Mouse (Mus musculus) CH12.LX (cell line): Measurements from ENCODE around the gene Cfap298. TPM values are rescaled to one million over a fixed set of nuclear protein-coding genes. Genes with fewer than 3 reads are reported as not detected.

ENCODE experiments used
- DNase-seq: peaks from one replicate; pipeline ENCODE4 v3.0.0-alpha.2; 2013; ENCODE audit errors: extremely low read depth
- H3K27ac ChIP-seq: 2 replicates; pipeline ENCODE4 v1.5.1; 2012; ENCODE audit warnings: low read depth, mild to moderate bottlenecking, control low read depth, moderate library complexity; ENCODE audit not compliant: insufficient read depth
- H3K27me3 ChIP-seq: replicated peaks from 2 replicates; pipeline ENCODE3; 2012; ENCODE audit warnings: inconsistent platforms
- H3K36me3 ChIP-seq, 2 experiments: replicated peaks in 1 of 2; 2 replicates each; pipeline versions ENCODE3 to v1.6.1; 2012; ENCODE audit warnings: inconsistent platforms in 1 of 2, low read length in 1 of 2, mild to moderate bottlenecking in 1 of 2, mixed read lengths in 1 of 2, moderate library complexity in 1 of 2; ENCODE audit not compliant: control insufficient read depth in 1 of 2, insufficient read depth in 1 of 2
- H3K4me1 ChIP-seq, 2 experiments: 2 replicates each; pipeline ENCODE4 v1.6.1; 2012; ENCODE audit warnings: inconsistent platforms in 1 of 2, moderate library complexity in 1 of 2; ENCODE audit not compliant: insufficient read depth in 2 of 2, control insufficient read depth in 1 of 2
- H3K4me2 ChIP-seq: 2 replicates; pipeline ENCODE4 v1.6.1; 2012; ENCODE audit warnings: low read depth, mild to moderate bottlenecking, control low read depth; ENCODE audit not compliant: poor library complexity, insufficient read depth, severe bottlenecking
- H3K4me3 ChIP-seq, 3 experiments: fragments of 150-350 bp in 1 of 3; sonication (generic) in 1 of 3; replicated peaks in 1 of 3; 2 replicates each; pipeline versions ENCODE3 to v1.5.1; 2011 to 2012; ENCODE audit warnings: low read depth in 2 of 3, low read length in 2 of 3, mild to moderate bottlenecking in 2 of 3, moderate library complexity in 2 of 3, control low read depth in 1 of 3, improper control_type of control experiment in 1 of 3, inconsistent platforms in 1 of 3, mixed read lengths in 1 of 3; ENCODE audit not compliant: poor library complexity in 1 of 3
- H3K79me2 ChIP-seq: replicated peaks from 2 replicates; pipeline ENCODE4 v1.6.1; 2012; ENCODE audit warnings: mild to moderate bottlenecking, moderate library complexity; ENCODE audit not compliant: control insufficient read depth, poor library complexity, insufficient read depth, severe bottlenecking; ENCODE audit errors: extremely low read depth
- H3K9ac ChIP-seq: 2 replicates; pipeline ENCODE4 v1.6.1; 2012; ENCODE audit warnings: low read depth, mild to moderate bottlenecking, control low read depth, moderate library complexity; ENCODE audit not compliant: insufficient read depth
- H3K9me3 ChIP-seq: replicated peaks from 2 replicates; pipeline ENCODE3; 2012; ENCODE audit warnings: low read length, inconsistent platforms, mixed read lengths
- BHLHE40 ChIP-seq: IDR thresholded peaks from 2 replicates; pipeline ENCODE4 v1.6.1; 2011; ENCODE audit warnings: mild to moderate bottlenecking, low read depth, low read length, improper control_type of control experiment
- CHD2 ChIP-seq: IDR thresholded peaks from 2 replicates; pipeline ENCODE4 v1.6.1; 2011; ENCODE audit warnings: low read length, improper control_type of control experiment
- ELF1 ChIP-seq: IDR thresholded peaks from 2 replicates; pipeline ENCODE4 v1.6.1; 2014; ENCODE audit warnings: low read depth, mild to moderate bottlenecking, inconsistent platforms, low read length, improper control_type of control experiment
- EP300 ChIP-seq: IDR thresholded peaks from 2 replicates; pipeline ENCODE4 v1.6.1; 2011; ENCODE audit warnings: low read length, improper control_type of control experiment
- ETS1 ChIP-seq: conservative IDR thresholded peaks from 2 replicates; pipeline ENCODE4 v1.6.1; 2012; ENCODE audit warnings: low read depth, mild to moderate bottlenecking, inconsistent platforms, low read length, improper control_type of control experiment, moderate library complexity
- HCFC1 ChIP-seq: IDR thresholded peaks from 2 replicates; pipeline ENCODE4 v1.6.1; 2012; ENCODE audit warnings: low read depth, mild to moderate bottlenecking, inconsistent platforms, low read length, improper control_type of control experiment
- IRF4 ChIP-seq: IDR thresholded peaks from 2 replicates; pipeline ENCODE4 v1.6.1; 2014; ENCODE audit warnings: low read depth, mild to moderate bottlenecking, inconsistent platforms, low read length, improper control_type of control experiment
- JUND ChIP-seq: conservative IDR thresholded peaks from 2 replicates; pipeline ENCODE4 v1.6.1; 2011; ENCODE audit warnings: low read depth, low read length, improper control_type of control experiment
- MAFK ChIP-seq: IDR thresholded peaks from 2 replicates; pipeline ENCODE4 v1.6.1; 2011; ENCODE audit warnings: low read length, improper control_type of control experiment; ENCODE audit not compliant: insufficient replicate concordance
- MAX ChIP-seq: IDR thresholded peaks from 2 replicates; pipeline ENCODE4 v1.6.1; 2011; ENCODE audit warnings: low read length, improper control_type of control experiment
- MAZ ChIP-seq: IDR thresholded peaks from 2 replicates; pipeline ENCODE4 v1.6.1; 2012; ENCODE audit warnings: low read depth, mild to moderate bottlenecking, inconsistent platforms, low read length, improper control_type of control experiment, moderate library complexity
- MEF2A ChIP-seq: IDR thresholded peaks from 2 replicates; pipeline ENCODE4 v1.6.1; 2014; ENCODE audit warnings: low read depth, mild to moderate bottlenecking, inconsistent platforms, low read length, improper control_type of control experiment, borderline replicate concordance
- MXI1 ChIP-seq: IDR thresholded peaks from 2 replicates; pipeline ENCODE4 v1.6.1; 2011; ENCODE audit warnings: mild to moderate bottlenecking, low read depth, low read length, improper control_type of control experiment
- NELFE ChIP-seq: IDR thresholded peaks from 2 replicates; pipeline ENCODE4 v1.6.1; 2011; ENCODE audit warnings: low read depth, low read length, improper control_type of control experiment
- NRF1 ChIP-seq: IDR thresholded peaks from 2 replicates; pipeline ENCODE4 v1.6.1; 2014; ENCODE audit warnings: low read depth, mild to moderate bottlenecking, inconsistent platforms, low read length, improper control_type of control experiment, moderate library complexity
- PAX5 ChIP-seq: IDR thresholded peaks from 2 replicates; pipeline ENCODE4 v1.6.1; 2012; ENCODE audit warnings: low read length, inconsistent platforms, mixed read lengths
- POLR2AphosphoS2 ChIP-seq: IDR thresholded peaks from 2 replicates; pipeline ENCODE4 v1.6.1; 2011; ENCODE audit warnings: low read depth, low read length, improper control_type of control experiment
- RAD21 ChIP-seq: IDR thresholded peaks from 2 replicates; pipeline ENCODE4 v1.6.1; 2011; ENCODE audit warnings: low read depth, mild to moderate bottlenecking, low read length, improper control_type of control experiment, moderate library complexity
- RCOR1 ChIP-seq: conservative IDR thresholded peaks from 2 replicates; pipeline ENCODE4 v1.6.1; 2012; ENCODE audit warnings: low read depth, mild to moderate bottlenecking, inconsistent platforms, low read length, improper control_type of control experiment
- SIN3A ChIP-seq: IDR thresholded peaks from 2 replicates; pipeline ENCODE4 v1.6.1; 2012; ENCODE audit warnings: low read length, improper control_type of control experiment, inconsistent platforms
- TBP ChIP-seq: conservative IDR thresholded peaks from 2 replicates; pipeline ENCODE4 v1.6.1; 2011; ENCODE audit warnings: low read depth, low read length, improper control_type of control experiment
- TCF12 ChIP-seq: IDR thresholded peaks from 2 replicates; pipeline ENCODE4 v1.6.1; 2014; ENCODE audit warnings: low read depth, mild to moderate bottlenecking, inconsistent platforms, low read length, improper control_type of control experiment
- USF1 ChIP-seq: IDR thresholded peaks from 2 replicates; pipeline ENCODE4 v1.6.1; 2014; ENCODE audit warnings: low read depth, mild to moderate bottlenecking, inconsistent platforms, low read length, improper control_type of control experiment
- USF2 ChIP-seq: conservative IDR thresholded peaks from 2 replicates; pipeline ENCODE4 v1.6.1; 2011; ENCODE audit warnings: low read depth, low read length, improper control_type of control experiment
- ZC3H11A ChIP-seq: IDR thresholded peaks from 2 replicates; pipeline ENCODE4 v1.6.1; 2012; ENCODE audit warnings: low read depth, mild to moderate bottlenecking, inconsistent platforms, low read length, improper control_type of control experiment
- ZKSCAN1 ChIP-seq: IDR thresholded peaks from 2 replicates; pipeline ENCODE4 v1.6.1; 2012; ENCODE audit warnings: low read depth, inconsistent platforms, low read length, improper control_type of control experiment, borderline replicate concordance
- ZMIZ1 ChIP-seq: IDR thresholded peaks from 2 replicates; pipeline ENCODE4 v1.6.1; 2012; ENCODE audit warnings: low read depth, mild to moderate bottlenecking, inconsistent platforms, low read length, improper control_type of control experiment
- dilution Hi-C: fragments of 300-500 bp; cut with MboI; formaldehyde crosslinking; loops from 2 replicates; pipeline ENCODE4 v1.14.3; 2020; ENCODE audit warnings: low sequenced_read_pairs; ENCODE audit not compliant: extremely low pct_unique_long_range_greater_than_20kb, extremely low pct_ligation_motif_present
- in situ Hi-C: fragments of 300-500 bp; cut with MboI; formaldehyde crosslinking; loops from 3 replicates; pipeline ENCODE4 v1.14.3; 2019; ENCODE audit warnings: low sequenced_read_pairs, low pct_ligation_motif_present, low pct_unique_long_range_greater_than_20kb, mixed read lengths
- polyA plus RNA-seq: library from polyadenylated mRNA; unstranded; fragments of >175 nt; gene quantifications from 2 replicates; pipeline ENCODE4 v1.2.1, GENCODE M21; 2012; ENCODE audit warnings: low read depth; ENCODE audit not compliant: insufficient read length
- total RNA-seq, 2 experiments: library from RNA; depleted of rRNA; stranded (reverse); fragments of 300-350 nt in 1 of 2; fragments of >200 nt in 1 of 2; gene quantifications; 2 replicates each; pipeline ENCODE4 v1.2.3; 2012 to 2014

The Cfap298 gene
- total and polyA plus RNA-seq, 3 experiments = 41.8 to 127 (median 67.0) TPM

GRCm38 (mm10) chr16:90910855-90911533 is 23.9 kb downstream of the Cfap298 start:
- H3K4me3 ChIP-seq = no peak overlapping the region

GRCm38 (mm10) chr16:90907250-90907649 is 27.7 kb downstream of the Cfap298 start:
- no peak overlapping the region for H3K9ac ChIP-seq
- H3K36me3 ChIP-seq = no peaks in the 10 kb centered on the region
- H3K4me2 ChIP-seq = peak overlapping the region; percentile 23
- H3K4me3 ChIP-seq = no peak overlapping the region
- H3K27me3 ChIP-seq = peaks cover 85% of the 10 kb centered on the region
- dilution Hi-C loops (no loop called here), in situ Hi-C loops (no loop called here)
- peaks cover 2% of the 10 kb centered on the region for H3K9me3 ChIP-seq
- peaks cover 0 to 20% of the 10 kb centered on the region in 2 experiments; a peak in 3 of 4 replicates for H3K4me1 ChIP-seq
- H3K79me2 ChIP-seq = no peaks in the 10 kb centered on the region
- peak; percentile 78 for DNase-seq
- TF ChIP-seq SIN3A (peak; percentile 20; the same call in 1 of the 2 replicates), EP300 (peak; percentile 72), MXI1 (no peak), MEF2A (peak; percentile 63), TBP (no peak), ETS1 (peak; percentile 51), MAFK (peak; percentile 91), POLR2AphosphoS2 (no peak), CHD2 (peak; percentile 83), TCF12 (peak; percentile 15; the same call in 1 of the 2 replicates), PAX5 (no peak), BHLHE40 (peak; percentile 75), RAD21 (no peak), ELF1 (0 out of 2 replicates have a peak, but pooled peaks have one; percentile 20), HCFC1 (no peak), ZC3H11A (no peak), ZMIZ1 (no peak), ZKSCAN1 (no peak), NRF1 (no peak), JUND (no peak), RCOR1 (no peak), IRF4 (peak; percentile 69), NELFE (no peak)
- no peak overlapping the region for H3K27ac ChIP-seq

More at GRCm38 (mm10) chr16:90910855-90911533, 23.9 kb downstream of the Cfap298 start:
- peaks cover 79% of the 10 kb centered on the region for H3K27me3 ChIP-seq
- peaks cover 0 to 20% of the 10 kb centered on the region in 2 experiments; a peak in 3 of 4 replicates for H3K4me1 ChIP-seq
- H3K27ac ChIP-seq = no peak overlapping the region
- in situ Hi-C loops = no loop called here
- H3K79me2 ChIP-seq = no peaks in the 10 kb centered on the region
- TF ChIP-seq BHLHE40 (0 out of 2 replicates have a peak, but pooled peaks have one; percentile 44), USF1 (peak; percentile 81), USF2 (peak; percentile 84), MAX (peak; percentile 61; the same call in 1 of the 2 replicates), MAZ (no peak)
- no peak overlapping the region for H3K9ac ChIP-seq
- H3K36me3 ChIP-seq = no peaks in the 10 kb centered on the region
- dilution Hi-C loops = no loop called here
- no peaks in the 10 kb centered on the region for H3K9me3 ChIP-seq
- no peak overlapping the region for H3K4me2 ChIP-seq
- no peak for DNase-seq
